Mouse (Mus musculus) G1E (cell line): ENCODE measurements at regions not wholly inside any gene's neighbourhood (a gene's known extent, or its start where the extent isn't known, plus 50 kb on each side); places are given as distances from the start of the nearest gene placed in this dataset.

Experiments
- ATAC-seq: 2 replicates; pipeline ENCODE4 v1.8.0; 2016; ENCODE audit warnings: mild to moderate bottlenecking; ENCODE audit not compliant: insufficient number of reproducible peaks, poor library complexity, low FRiP score, severe bottlenecking; ENCODE audit errors: extremely low read depth
- DNase-seq: peaks from one replicate; pipeline ENCODE4 v3.0.0; 2012; ENCODE audit warnings: low spot score
- H3K27me3 ChIP-seq: 2 replicates; pipeline ENCODE4 v1.6.1; 2012; ENCODE audit warnings: mild to moderate bottlenecking, low read length, inconsistent platforms; ENCODE audit not compliant: insufficient read depth
- H3K36me3 ChIP-seq: replicated peaks from 2 replicates; pipeline ENCODE3; 2012; ENCODE audit warnings: mild to moderate bottlenecking, inconsistent platforms
- H3K4me1 ChIP-seq: 2 replicates; pipeline ENCODE4 v1.6.1; 2012; ENCODE audit warnings: low read depth, low read length, inconsistent platforms, mixed read lengths; ENCODE audit not compliant: insufficient read depth
- H3K4me3 ChIP-seq: 2 replicates; pipeline ENCODE4 v1.5.1; 2012; ENCODE audit warnings: low read depth, mild to moderate bottlenecking, inconsistent platforms, low read length, moderate library complexity, mixed read lengths
- H3K9me3 ChIP-seq: replicated peaks from 2 replicates; pipeline ENCODE4 v1.6.1; 2012; ENCODE audit warnings: inconsistent platforms
- CTCF ChIP-seq: IDR thresholded peaks from 2 replicates; pipeline ENCODE4 v1.5.1; 2012; ENCODE audit warnings: low read depth, low read length, inconsistent platforms, mixed read lengths
- GATA1 ChIP-seq: IDR thresholded peaks from 2 replicates; pipeline ENCODE4 v1.6.1; 2012; ENCODE audit warnings: borderline replicate concordance, low read length, inconsistent platforms, mixed read lengths
- GATA2 ChIP-seq: IDR thresholded peaks from 2 replicates; pipeline ENCODE4 v1.6.1; 2012; ENCODE audit warnings: low read depth, low read length, inconsistent platforms, borderline replicate concordance
- POLR2AphosphoS5 ChIP-seq: IDR thresholded peaks from 2 replicates; pipeline ENCODE4 v1.6.1; 2012; ENCODE audit warnings: low read depth, low read length, inconsistent platforms; ENCODE audit not compliant: insufficient replicate concordance
- TAL1 ChIP-seq: conservative IDR thresholded peaks from 2 replicates; pipeline ENCODE4 v1.6.1; 2012; ENCODE audit warnings: low read depth, low read length, inconsistent platforms, mixed read lengths

DNA sequence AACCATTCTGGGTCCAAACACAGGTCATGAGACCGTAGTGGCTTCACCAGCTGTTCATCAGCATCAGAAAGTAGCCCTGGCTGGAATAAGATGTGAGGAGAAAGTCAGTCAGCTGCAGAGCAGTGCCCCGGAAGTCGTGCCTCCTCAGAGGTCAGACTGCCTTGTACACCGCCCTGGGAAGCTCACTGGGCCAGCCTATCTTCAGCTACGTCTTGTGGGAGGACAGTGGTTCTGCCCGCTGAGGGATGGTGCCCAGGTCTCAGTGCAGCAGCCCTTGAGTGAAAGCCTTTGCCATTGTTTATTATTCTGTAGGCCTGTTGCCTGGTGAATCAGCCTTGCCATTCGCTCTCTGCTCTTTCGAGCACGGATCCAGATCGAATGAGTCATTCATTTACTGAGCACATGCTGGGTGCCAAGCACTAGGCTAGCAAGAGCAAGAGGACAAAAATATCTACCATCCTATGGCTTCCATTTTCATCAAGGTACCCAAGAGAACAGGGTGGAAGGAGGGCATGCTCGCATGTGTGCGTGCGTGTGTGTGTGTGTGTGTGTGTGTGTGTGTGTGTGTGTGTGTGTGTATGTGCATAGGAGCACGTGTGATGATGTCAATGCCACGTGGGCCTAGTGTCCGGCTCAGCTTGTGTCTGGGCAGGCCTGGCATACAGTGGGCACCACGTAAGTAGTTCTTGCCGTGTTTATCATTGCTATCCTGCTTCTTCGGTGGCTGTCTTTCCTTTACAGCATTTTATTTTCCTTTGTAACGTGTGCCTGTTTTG lies 1121.0 kb upstream of the A1bg start:
- H3K9me3 ChIP-seq = no peaks in the 10 kb centered on the region
- H3K4me1 ChIP-seq = peaks cover 63% of the 10 kb centered on the region
- no peak overlapping the region; the same call in 1 of the 2 replicates for H3K4me3 ChIP-seq
- no peaks in the 10 kb centered on the region for H3K27me3 ChIP-seq
- DNase-seq (no peak), ATAC-seq (no peak)
- no peak for TF ChIP-seq POLR2AphosphoS5
- no peak for TF ChIP-seq TAL1
- TF ChIP-seq GATA1 = no peak
- TF ChIP-seq GATA2 = no peak
- peaks cover 4% of the 10 kb centered on the region for H3K36me3 ChIP-seq

DNA sequence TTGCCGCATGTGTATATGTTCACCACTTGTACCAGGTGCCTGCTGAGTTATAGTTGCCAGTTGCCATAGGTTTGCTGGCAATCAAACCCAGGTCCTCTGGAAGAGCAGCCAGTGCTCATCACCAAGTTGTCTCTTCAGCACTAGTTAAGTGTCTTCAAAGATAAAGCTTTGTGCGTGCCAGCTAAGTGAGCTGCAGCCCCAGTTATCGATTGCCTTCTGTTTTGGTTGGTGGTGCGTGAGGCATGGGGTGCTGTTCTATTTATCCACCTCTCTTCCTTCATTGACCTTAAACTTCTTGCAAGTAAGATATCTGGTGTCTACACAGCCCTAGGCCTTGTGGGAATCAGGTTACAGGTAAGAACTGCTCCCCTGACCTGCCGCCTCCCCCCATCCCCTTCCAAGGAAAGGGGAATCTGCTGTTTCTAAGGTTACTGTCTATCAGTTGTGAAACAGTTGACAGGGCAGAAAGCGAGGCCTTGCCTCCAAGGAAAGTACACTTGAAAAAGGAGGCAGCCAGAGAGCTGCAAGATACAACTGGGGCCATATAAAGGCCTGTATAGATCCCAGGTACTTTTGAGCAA lies 1120.2 kb upstream of the A1bg start:
- no peaks in the 10 kb centered on the region for H3K9me3 ChIP-seq
- DNase-seq (no peak), ATAC-seq (no peak)
- H3K4me1 ChIP-seq = peaks cover 65% of the 10 kb centered on the region
- no peak overlapping the region for H3K4me3 ChIP-seq
- no peaks in the 10 kb centered on the region for H3K27me3 ChIP-seq
- peaks cover 5% of the 10 kb centered on the region for H3K36me3 ChIP-seq
- TF ChIP-seq TAL1 = no peak
- TF ChIP-seq POLR2AphosphoS5 = no peak
- no peak for TF ChIP-seq GATA2
- no peak for TF ChIP-seq GATA1
- TF ChIP-seq CTCF = no peak
